Mouse (Mus musculus) layer of hippocampus, adult 11-12 months (tissue): Measurements from ENCODE around the gene Sf3b5.

Experiments
- DNase-seq: peaks from one replicate; pipeline ENCODE4 v3.0.0; 2022; ENCODE audit warnings: low spot score

Sf3b5 gene

GRCm38 (mm10) chr10:13005043-13005442 lies at the start of gene Sf3b5:
Sf3b5 (plus strand) TSS chr10:13005343.
- DNase-seq, result no peak

- DNase-seq, result no peak
Observed at GRCm38 (mm10) chr10:12955831-12956230, 49.3 kb upstream of the Sf3b5 start.

GRCm38 (mm10) chr10:12957271-12957670 lies 47.9 kb upstream of the Sf3b5 start:
- no peak for DNase-seq

- DNase-seq, result no peak
Observed at GRCm38 (mm10) chr10:12961546-12961945, 43.6 kb upstream of the Sf3b5 start.

- DNase-seq, result no peak
Observed at GRCm38 (mm10) chr10:12962238-12962637, 42.9 kb upstream of the Sf3b5 start.

GRCm38 (mm10) chr10:12963362-12964147 lies 41.6 kb upstream of the Sf3b5 start:
- no peak for DNase-seq

- DNase-seq, result peak; percentile 7
Observed at GRCm38 (mm10) chr10:12964151-12965075, 40.7 kb upstream of the Sf3b5 start, which contains the start of gene Stx11. Stx11 (minus strand) TSS chr10:12964298.

- no peak for DNase-seq
Observed at GRCm38 (mm10) chr10:12965669-12966180, 39.4 kb upstream of the Sf3b5 start.

GRCm38 (mm10) chr10:12974572-12974971 lies 30.6 kb upstream of the Sf3b5 start:
- DNase-seq, result no peak

- DNase-seq, result no peak
Observed at GRCm38 (mm10) chr10:12975461-12975860, 29.7 kb upstream of the Sf3b5 start.

GRCm38 (mm10) chr10:12975957-12976356 lies 29.2 kb upstream of the Sf3b5 start:
- no peak for DNase-seq

- DNase-seq, result no peak
Observed at GRCm38 (mm10) chr10:12976552-12976951, 28.6 kb upstream of the Sf3b5 start.

- no peak for DNase-seq
Observed at GRCm38 (mm10) chr10:12977787-12978212, 27.3 kb upstream of the Sf3b5 start.

GRCm38 (mm10) chr10:12981071-12981470 lies 24.1 kb upstream of the Sf3b5 start:
- DNase-seq, result no peak

- DNase-seq, result no peak
Observed at GRCm38 (mm10) chr10:12983516-12983915, 21.6 kb upstream of the Sf3b5 start.

- no peak for DNase-seq
Observed at GRCm38 (mm10) chr10:12985028-12985427, 20.1 kb upstream of the Sf3b5 start.

- DNase-seq, result no peak
Observed at GRCm38 (mm10) chr10:12986485-12986884, 18.7 kb upstream of the Sf3b5 start.

GRCm38 (mm10) chr10:12986943-12987342 lies 18.2 kb upstream of the Sf3b5 start:
- no peak for DNase-seq

GRCm38 (mm10) chr10:12991953-12992352 lies 13.2 kb upstream of the Sf3b5 start:
- no peak for DNase-seq

- DNase-seq, result no peak
Observed at GRCm38 (mm10) chr10:12993411-12994039, 11.6 kb upstream of the Sf3b5 start.

- peak; percentile 82 for DNase-seq
Observed at GRCm38 (mm10) chr10:12996736-12997477, 8.2 kb upstream of the Sf3b5 start.
